Mouse (Mus musculus): ENCODE measurements around the gene C8a. TPM values are rescaled to one million over a fixed set of nuclear protein-coding genes. Genes with fewer than 3 reads are reported as not detected.

C8a gene
- polyA plus RNA-seq, 1 experiment from 2014 or later, result not detected

- no peak overlapping the region for H3K4me3 ChIP-seq
- H3K9me3 ChIP-seq, result no peaks in the 10 kb centered on the region
- H3K36me3 ChIP-seq, result no peaks in the 10 kb centered on the region
- ATAC-seq (ENCODE audit: low FRiP score, low read depth), result peak; percentile 82
- no peaks in the 10 kb centered on the region for H3K27me3 ChIP-seq
- no peak overlapping the region for H3K9ac ChIP-seq (replicated peaks)
- H3K4me1 ChIP-seq, result peaks cover 8% of the 10 kb centered on the region; the same call in 1 of the 2 replicates
- 12% methylated on average over 5 of the region's 5 CpGs for WGBS
- no peak overlapping the region for H3K4me2 ChIP-seq (replicated peaks)
- peak overlapping the region; percentile 64 for H3K27ac ChIP-seq (replicated peaks)
These were observed 41.1 kb downstream of the C8a start for GRCm38 (mm10) chr4:104835096-104835495.

GRCm38 (mm10) chr4:104828939-104829338 lies 47.3 kb downstream of the C8a start:
- Histone ChIP-seq H3K9me3 (no peaks in the 10 kb centered on the region), H3K4me2 (replicated peaks) (no peak overlapping the region), H3K36me3 (no peaks in the 10 kb centered on the region), H3K4me3 (no peak overlapping the region), H3K9ac (replicated peaks) (no peak overlapping the region), H3K4me1 (no peaks in the 10 kb centered on the region), H3K27me3 (no peaks in the 10 kb centered on the region), H3K27ac (replicated peaks) (no peak overlapping the region)
- WGBS, result 86% methylated on average over 5 of the region's 5 CpGs
- ATAC-seq (ENCODE audit: low FRiP score, low read depth), result no peak

- Histone ChIP-seq H3K36me3 (no peaks in the 10 kb centered on the region), H3K9ac (replicated peaks) (no peak overlapping the region), H3K4me3 (no peak overlapping the region), H3K9me3 (no peaks in the 10 kb centered on the region), H3K27ac (replicated peaks) (no peak overlapping the region), H3K4me1 (no peaks in the 10 kb centered on the region), H3K4me2 (replicated peaks) (no peak overlapping the region), H3K27me3 (no peaks in the 10 kb centered on the region)
- ATAC-seq (ENCODE audit: low FRiP score, low read depth), result no peak
- WGBS, result 86% methylated on average over 7 of the region's 7 CpGs
These were observed 51.7 kb downstream of the C8a start for GRCm38 (mm10) chr4:104824381-104825077.

- no peak overlapping the region for H3K4me2 ChIP-seq (replicated peaks)
- H3K36me3 ChIP-seq, result no peaks in the 10 kb centered on the region
- no peaks in the 10 kb centered on the region for H3K9me3 ChIP-seq
- no peaks in the 10 kb centered on the region for H3K4me1 ChIP-seq
- H3K27ac ChIP-seq (replicated peaks), result no peak overlapping the region
- WGBS, result 84% methylated on average over 4 of the region's 4 CpGs
- no peaks in the 10 kb centered on the region for H3K27me3 ChIP-seq
- ATAC-seq (ENCODE audit: low FRiP score, low read depth), result no peak
- no peak overlapping the region for H3K9ac ChIP-seq (replicated peaks)
- no peak overlapping the region for H3K4me3 ChIP-seq
These were observed 52.5 kb downstream of the C8a start for GRCm38 (mm10) chr4:104823597-104824101.

- H3K4me1 ChIP-seq, result no peaks in the 10 kb centered on the region
- H3K9me3 ChIP-seq, result no peaks in the 10 kb centered on the region
- H3K36me3 ChIP-seq, result no peaks in the 10 kb centered on the region
- H3K27me3 ChIP-seq, result no peaks in the 10 kb centered on the region
- H3K9ac ChIP-seq (replicated peaks), result no peak overlapping the region
- H3K27ac ChIP-seq (replicated peaks), result no peak overlapping the region
- ATAC-seq (ENCODE audit: low FRiP score, low read depth), result no peak
- 78% methylated on average over 4 of the region's 4 CpGs for WGBS
- no peak overlapping the region for H3K4me3 ChIP-seq
- no peak overlapping the region for H3K4me2 ChIP-seq (replicated peaks)
These were observed 56.3 kb downstream of the C8a start for GRCm38 (mm10) chr4:104819891-104820290.

GRCm38 (mm10) chr4:104818986-104819385 lies 57.2 kb downstream of the C8a start:
- Histone ChIP-seq H3K4me1 (no peaks in the 10 kb centered on the region), H3K4me2 (replicated peaks) (no peak overlapping the region), H3K9ac (replicated peaks) (no peak overlapping the region), H3K4me3 (no peak overlapping the region), H3K9me3 (no peaks in the 10 kb centered on the region), H3K27me3 (no peaks in the 10 kb centered on the region), H3K27ac (replicated peaks) (no peak overlapping the region), H3K36me3 (no peaks in the 10 kb centered on the region)
- ATAC-seq (ENCODE audit: low FRiP score, low read depth), result no peak
- WGBS, result 74% methylated on average over 4 of the region's 4 CpGs

- no peak overlapping the region for H3K9ac ChIP-seq (replicated peaks)
- no peaks in the 10 kb centered on the region for H3K27me3 ChIP-seq
- H3K4me3 ChIP-seq, result no peak overlapping the region
- 54% methylated on average over 2 of the region's 2 CpGs for WGBS
- no peaks in the 10 kb centered on the region for H3K9me3 ChIP-seq
- no peaks in the 10 kb centered on the region for H3K4me1 ChIP-seq
- no peaks in the 10 kb centered on the region for H3K36me3 ChIP-seq
- H3K4me2 ChIP-seq (replicated peaks), result no peak overlapping the region
- no peak overlapping the region for H3K27ac ChIP-seq (replicated peaks)
- no peak for ATAC-seq (ENCODE audit: low FRiP score, low read depth)
These were observed 58.7 kb downstream of the C8a start for GRCm38 (mm10) chr4:104817509-104817908.

GRCm38 (mm10) chr4:104816519-104817232 lies 59.5 kb downstream of the C8a start:
- no peaks in the 10 kb centered on the region for H3K27me3 ChIP-seq
- no peaks in the 10 kb centered on the region for H3K36me3 ChIP-seq
- no peaks in the 10 kb centered on the region for H3K9me3 ChIP-seq
- 87% methylated on average over 4 of the region's 4 CpGs for WGBS
- no peak overlapping the region for H3K9ac ChIP-seq (replicated peaks)
- ATAC-seq (ENCODE audit: low FRiP score, low read depth), result no peak
- H3K4me3 ChIP-seq, result no peak overlapping the region
- H3K4me2 ChIP-seq (replicated peaks), result no peak overlapping the region
- H3K27ac ChIP-seq (replicated peaks), result no peak overlapping the region
- H3K4me1 ChIP-seq, result no peaks in the 10 kb centered on the region

GRCm38 (mm10) chr4:104813617-104814016 lies 62.6 kb downstream of the C8a start:
- Histone ChIP-seq H3K9ac (replicated peaks) (no peak overlapping the region), H3K36me3 (no peaks in the 10 kb centered on the region), H3K4me1 (peaks cover 11% of the 10 kb centered on the region; the same call in 1 of the 2 replicates), H3K27me3 (no peaks in the 10 kb centered on the region), H3K9me3 (no peaks in the 10 kb centered on the region), H3K27ac (replicated peaks) (no peak overlapping the region), H3K4me3 (no peak overlapping the region), H3K4me2 (replicated peaks) (no peak overlapping the region)
- WGBS, result 73% methylated on average over 2 of the region's 2 CpGs
- no peak for ATAC-seq (ENCODE audit: low FRiP score, low read depth)

- Histone ChIP-seq H3K27ac (replicated peaks) (no peak overlapping the region), H3K4me3 (no peak overlapping the region), H3K36me3 (no peaks in the 10 kb centered on the region), H3K9me3 (no peaks in the 10 kb centered on the region), H3K4me2 (replicated peaks) (no peak overlapping the region), H3K4me1 (peaks cover 11% of the 10 kb centered on the region; the same call in 1 of the 2 replicates), H3K9ac (replicated peaks) (no peak overlapping the region), H3K27me3 (no peaks in the 10 kb centered on the region)
- 74% methylated on average over 10 of the region's 10 CpGs for WGBS
- no peak for ATAC-seq (ENCODE audit: low FRiP score, low read depth)
These were observed 65.4 kb downstream of the C8a start for GRCm38 (mm10) chr4:104810710-104811286.

- Histone ChIP-seq H3K9ac (replicated peaks) (no peak overlapping the region), H3K9me3 (no peaks in the 10 kb centered on the region), H3K27me3 (no peaks in the 10 kb centered on the region), H3K4me2 (replicated peaks) (no peak overlapping the region), H3K4me3 (no peak overlapping the region), H3K36me3 (no peaks in the 10 kb centered on the region), H3K27ac (replicated peaks) (no peak overlapping the region), H3K4me1 (peaks cover 5% of the 10 kb centered on the region; the same call in 1 of the 2 replicates)
- no peak for ATAC-seq (ENCODE audit: low FRiP score, low read depth)
- 79% methylated on average over 19 of the region's 19 CpGs for WGBS
These were observed 70.6 kb downstream of the C8a start for GRCm38 (mm10) chr4:104805414-104806257.

All from midbrain, embryonic 12.5 days (tissue).